Mouse (Mus musculus): ENCODE measurements at regions not wholly inside any gene's neighbourhood (a gene's known extent, or its start where the extent isn't known, plus 50 kb on each side); places are given as distances from the start of the nearest gene placed in this dataset.

DNA sequence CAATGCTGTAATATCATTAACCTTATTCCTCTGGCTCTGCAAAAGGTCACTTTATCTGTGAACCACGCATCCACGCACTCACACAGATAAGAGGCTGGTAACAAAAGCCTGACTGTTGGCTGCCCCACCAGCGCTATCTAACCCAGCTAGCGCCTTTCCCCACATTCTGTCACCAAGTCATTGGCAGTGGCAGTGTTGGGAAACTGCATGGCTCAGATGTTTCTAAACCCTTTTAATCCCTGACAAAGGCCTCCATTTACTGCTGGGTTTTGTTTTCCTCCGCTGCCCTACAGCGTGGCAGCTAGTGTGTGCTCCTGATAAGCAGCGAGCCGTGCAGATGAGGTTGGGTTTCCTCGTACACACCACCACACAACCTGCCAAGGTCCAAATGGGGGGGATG is 55.7 kb downstream of the Id4 start:
- DNase-seq (ENCODE audit: low spot score): peak; percentile 53
- Histone ChIP-seq H3K4me1 (peaks cover 19% of the 10 kb centered on the region), H3K4me3 (peak overlapping the region; percentile 26; the same call in 1 of the 2 replicates), H3K27me3 (ENCODE audit: low read depth, poor library complexity, severe bottlenecking) (peaks cover 78% of the 10 kb centered on the region), H3K27ac (replicated peaks) (peak overlapping the region; percentile 70), H3K9me3 (replicated peaks) (no peaks in the 10 kb centered on the region), H3K36me3 (no peaks in the 10 kb centered on the region)
- WGBS: 7% methylated on average over 9 of the region's 9 CpGs

DNA sequence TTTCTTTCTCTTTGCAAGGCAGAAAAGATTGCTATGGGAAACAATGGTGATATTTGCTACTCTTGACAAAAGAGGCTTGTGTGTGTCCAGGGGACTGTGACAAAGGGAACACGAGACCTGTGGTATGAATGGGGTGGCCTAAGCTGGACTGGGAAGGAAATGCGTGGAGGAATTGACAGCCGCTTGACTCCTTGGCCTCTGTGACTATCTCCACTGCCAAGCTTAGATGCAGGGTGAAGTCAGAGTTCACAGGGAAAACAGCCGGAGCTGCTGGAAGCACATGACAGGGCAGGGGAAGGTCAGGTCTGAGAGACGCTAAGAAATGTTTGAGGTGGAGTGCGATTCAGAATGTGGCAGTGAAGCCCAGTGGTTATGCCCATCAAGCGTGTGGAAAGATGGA is 56.4 kb downstream of the Id4 start:
- Histone ChIP-seq H3K27ac (replicated peaks) (0 out of 2 replicates have a peak overlapping the region, but pooled peaks have one; percentile 29), H3K9me3 (replicated peaks) (no peaks in the 10 kb centered on the region), H3K4me3 (no peak overlapping the region), H3K27me3 (ENCODE audit: low read depth, poor library complexity, severe bottlenecking) (peaks cover 84% of the 10 kb centered on the region), H3K36me3 (no peaks in the 10 kb centered on the region), H3K4me1 (peaks cover 19% of the 10 kb centered on the region)
- peak; percentile 56 for DNase-seq (ENCODE audit: low spot score)
- WGBS: 16% methylated on average over 7 of the region's 7 CpGs

DNA sequence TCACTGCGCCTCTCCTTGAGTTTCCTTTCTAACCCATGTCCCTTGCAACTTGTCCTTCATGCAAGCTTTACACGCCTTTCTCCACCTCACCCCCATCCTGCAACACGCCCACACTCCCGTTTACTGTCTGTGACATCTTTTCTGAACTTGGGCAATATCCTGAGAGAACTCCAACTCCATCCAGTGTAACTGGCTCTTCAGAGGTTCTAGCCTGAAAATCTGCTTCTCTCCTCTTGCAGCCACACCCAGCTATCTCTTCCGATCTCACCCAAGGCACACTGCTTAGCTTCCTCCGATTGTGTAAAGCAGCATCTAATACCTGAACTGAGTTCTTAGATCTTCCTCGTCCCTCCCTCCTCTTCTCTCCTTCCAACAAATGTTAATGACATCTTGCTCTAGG is 58.0 kb downstream of the Id4 start:
- WGBS: 91% methylated on average over 7 of the region's 7 CpGs
- Histone ChIP-seq H3K27ac (replicated peaks) (no peak overlapping the region), H3K36me3 (no peaks in the 10 kb centered on the region), H3K4me1 (peaks cover 25% of the 10 kb centered on the region), H3K9me3 (replicated peaks) (no peaks in the 10 kb centered on the region), H3K27me3 (ENCODE audit: low read depth, poor library complexity, severe bottlenecking) (peaks cover 74% of the 10 kb centered on the region), H3K4me3 (no peak overlapping the region)
- no peak for DNase-seq (ENCODE audit: low spot score)

DNA sequence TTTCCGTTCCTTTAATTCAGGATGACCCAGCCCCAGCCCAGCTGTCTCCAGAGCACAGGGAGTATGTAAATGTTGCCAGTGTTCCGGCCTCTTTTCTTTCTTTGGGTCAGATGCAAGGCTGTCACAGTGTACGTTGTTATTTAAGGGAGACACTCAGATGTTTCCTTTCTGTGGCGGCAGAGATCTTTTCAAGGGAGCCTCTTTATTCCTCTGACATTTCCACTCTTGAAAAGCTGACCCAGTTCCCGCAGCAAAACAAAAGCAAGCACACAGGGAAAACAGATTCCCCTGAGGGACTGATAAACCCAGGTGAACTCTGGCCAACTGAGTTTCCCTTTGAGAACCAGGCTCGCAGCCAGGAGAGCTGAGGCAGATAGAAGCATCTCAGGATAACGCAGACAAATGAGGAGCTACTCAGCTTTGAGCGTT is 63.3 kb downstream of the Id4 start:
- peaks cover 15% of the 10 kb centered on the region for H3K4me1 ChIP-seq
- peak; percentile 28 for DNase-seq (ENCODE audit: low spot score)
- H3K36me3 ChIP-seq: no peaks in the 10 kb centered on the region
- 16% methylated on average over 8 of the region's 8 CpGs for WGBS
- H3K4me3 ChIP-seq: peak overlapping the region; percentile 16
- H3K27ac ChIP-seq (replicated peaks): peak overlapping the region; percentile 52; the same call in 1 of the 2 replicates
- H3K9me3 ChIP-seq (replicated peaks): no peaks in the 10 kb centered on the region
- peaks cover 37% of the 10 kb centered on the region for H3K27me3 ChIP-seq (ENCODE audit: low read depth, poor library complexity, severe bottlenecking)

DNA sequence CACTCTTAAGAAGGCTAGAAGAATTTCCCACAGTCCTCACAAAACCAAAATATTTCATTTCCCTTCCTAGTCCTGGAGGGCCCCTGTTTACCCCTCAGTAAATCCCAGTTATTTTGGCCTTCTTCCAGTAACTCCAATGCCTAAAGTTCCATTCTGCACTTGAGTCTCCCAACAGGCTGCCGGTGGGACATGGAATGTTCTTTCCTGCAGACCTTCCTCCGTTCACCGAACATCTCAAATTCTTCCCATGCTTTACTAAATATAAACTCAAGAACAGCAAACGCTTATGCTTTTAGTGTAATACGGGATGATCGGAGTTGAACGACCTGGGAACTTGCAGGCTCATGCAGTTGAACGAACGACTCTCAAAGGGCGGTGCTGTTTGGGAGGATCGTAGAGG is 69.6 kb downstream of the Id4 start:
- H3K27me3 ChIP-seq (ENCODE audit: low read depth, poor library complexity, severe bottlenecking): peaks cover 3% of the 10 kb centered on the region; the same call in 1 of the 2 replicates
- no peak overlapping the region for H3K4me3 ChIP-seq
- H3K4me1 ChIP-seq: no peaks in the 10 kb centered on the region
- H3K9me3 ChIP-seq (replicated peaks): no peaks in the 10 kb centered on the region
- no peak overlapping the region for H3K27ac ChIP-seq (replicated peaks)
- H3K36me3 ChIP-seq: no peaks in the 10 kb centered on the region
- WGBS: 96% methylated on average over 11 of the region's 11 CpGs
- no peak for DNase-seq (ENCODE audit: low spot score)

DNA sequence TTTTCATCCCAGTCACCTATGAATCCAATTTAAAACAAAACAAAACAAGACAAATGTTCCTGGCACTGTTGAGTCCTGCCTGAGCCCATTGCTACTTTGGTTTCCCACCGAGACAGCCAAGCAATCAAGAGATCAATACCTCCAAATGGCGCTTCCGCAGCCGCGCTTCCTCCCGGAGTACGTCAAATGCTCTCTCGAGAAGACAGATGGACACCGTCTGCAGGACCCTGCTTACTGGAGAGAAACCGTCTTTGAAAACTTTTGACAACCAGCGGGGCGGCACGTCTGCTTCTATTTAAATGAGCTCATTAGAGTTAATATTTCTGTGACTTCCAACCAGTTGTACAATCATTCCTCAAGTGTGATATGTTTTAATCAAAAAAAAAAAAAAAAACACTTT is 75.1 kb downstream of the Id4 start:
- DNase-seq (ENCODE audit: low spot score): no peak
- no peak overlapping the region for H3K4me3 ChIP-seq
- no peaks in the 10 kb centered on the region for H3K27me3 ChIP-seq (ENCODE audit: low read depth, poor library complexity, severe bottlenecking)
- H3K36me3 ChIP-seq: no peaks in the 10 kb centered on the region
- WGBS: 78% methylated on average over 13 of the region's 13 CpGs
- H3K4me1 ChIP-seq: no peaks in the 10 kb centered on the region
- no peaks in the 10 kb centered on the region for H3K9me3 ChIP-seq (replicated peaks)
- no peak overlapping the region for H3K27ac ChIP-seq (replicated peaks)

DNA sequence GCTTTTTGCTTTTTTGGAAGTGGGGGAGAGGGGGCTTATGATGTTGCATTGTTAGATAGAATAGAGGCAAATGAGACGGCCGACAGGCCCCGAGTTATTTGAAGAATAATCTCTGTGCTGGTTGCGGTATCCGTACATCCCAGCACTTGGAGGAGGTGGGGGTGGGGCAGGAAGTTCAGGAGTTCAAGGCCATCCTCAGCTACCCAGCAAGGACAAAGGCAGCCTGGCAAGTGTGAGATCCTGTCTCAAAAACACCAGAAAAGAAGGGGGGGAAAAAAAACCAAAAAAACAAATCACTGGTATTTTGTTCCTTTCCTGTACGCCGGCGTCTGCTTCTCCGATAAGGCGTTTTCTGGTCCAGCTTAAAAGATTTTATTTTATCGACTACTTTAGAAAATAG is 75.6 kb downstream of the Id4 start:
- Histone ChIP-seq H3K27me3 (ENCODE audit: low read depth, poor library complexity, severe bottlenecking) (no peaks in the 10 kb centered on the region), H3K27ac (replicated peaks) (no peak overlapping the region), H3K9me3 (replicated peaks) (no peaks in the 10 kb centered on the region), H3K36me3 (no peaks in the 10 kb centered on the region), H3K4me3 (no peak overlapping the region), H3K4me1 (no peaks in the 10 kb centered on the region)
- no peak for DNase-seq (ENCODE audit: low spot score)
- WGBS: 85% methylated on average over 11 of the region's 11 CpGs

DNA sequence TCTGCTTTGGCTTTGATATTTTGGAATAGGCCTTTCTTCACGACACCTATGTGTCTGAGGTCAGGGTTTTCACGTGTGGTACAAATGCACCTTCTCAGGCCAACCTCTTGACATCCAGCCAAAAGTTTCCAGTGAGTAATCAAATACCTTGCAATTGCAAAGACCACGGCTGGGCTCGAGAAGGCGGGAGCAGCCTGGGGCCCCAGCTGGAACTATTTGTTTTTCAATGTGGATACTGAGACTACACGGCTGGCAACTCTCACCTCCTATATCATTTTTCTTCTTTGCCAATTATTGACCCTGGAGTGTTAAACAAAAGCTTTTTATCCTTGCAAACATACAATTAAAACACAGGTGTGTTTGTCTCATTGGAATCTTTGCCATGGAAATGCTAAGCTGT is 77.5 kb downstream of the Id4 start:
- Histone ChIP-seq H3K9me3 (replicated peaks) (no peaks in the 10 kb centered on the region), H3K4me1 (no peaks in the 10 kb centered on the region), H3K4me3 (no peak overlapping the region), H3K27me3 (ENCODE audit: low read depth, poor library complexity, severe bottlenecking) (no peaks in the 10 kb centered on the region), H3K36me3 (no peaks in the 10 kb centered on the region), H3K27ac (replicated peaks) (no peak overlapping the region)
- WGBS: 78% methylated on average over 6 of the region's 6 CpGs
- DNase-seq (ENCODE audit: low spot score): no peak

DNA sequence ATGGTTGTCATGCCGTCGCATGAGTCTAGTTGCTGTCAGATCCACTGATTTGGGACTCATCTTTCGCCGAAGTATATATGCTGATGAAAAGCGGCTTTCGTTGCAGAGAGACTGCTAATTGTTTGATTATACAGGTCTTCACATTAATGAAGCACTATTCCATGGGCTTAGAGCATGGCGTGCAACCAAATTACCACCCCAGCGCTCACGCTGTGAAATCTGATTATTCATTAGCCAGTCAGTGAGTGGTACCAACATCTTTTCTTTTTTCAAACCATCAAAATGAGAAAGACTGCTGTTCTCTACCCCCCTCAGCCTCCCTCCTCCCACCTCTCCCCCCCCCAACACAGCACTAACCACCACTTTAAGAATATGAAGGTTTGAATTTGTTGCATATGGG is 89.1 kb downstream of the Id4 start:
- Histone ChIP-seq H3K4me3 (no peak overlapping the region), H3K9me3 (replicated peaks) (no peaks in the 10 kb centered on the region), H3K27me3 (ENCODE audit: low read depth, poor library complexity, severe bottlenecking) (peaks cover 25% of the 10 kb centered on the region), H3K4me1 (peaks cover 17% of the 10 kb centered on the region), H3K36me3 (no peaks in the 10 kb centered on the region), H3K27ac (replicated peaks) (no peak overlapping the region)
- DNase-seq (ENCODE audit: low spot score): no peak
- WGBS: 88% methylated on average over 9 of the region's 9 CpGs

DNA sequence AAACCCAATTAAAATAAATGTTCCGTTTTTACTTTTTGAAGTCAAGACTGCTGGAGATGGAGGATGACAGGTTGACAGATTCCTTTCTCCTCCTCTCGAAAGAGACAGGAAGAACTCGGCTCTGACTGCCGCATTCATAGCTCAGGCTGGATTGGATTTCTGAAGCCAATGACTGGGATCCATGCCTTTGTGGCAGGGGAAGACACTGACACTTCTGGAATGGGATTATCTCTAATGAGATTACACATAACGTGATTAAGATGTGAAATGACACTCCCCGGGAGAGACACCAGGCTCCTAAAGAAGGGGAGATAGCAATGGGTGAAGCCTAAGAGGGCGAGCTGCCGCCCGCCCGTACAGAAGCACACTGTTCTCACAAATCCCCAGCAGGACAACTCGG is 89.9 kb downstream of the Id4 start:
- peak; percentile 15 for DNase-seq (ENCODE audit: low spot score)
- Histone ChIP-seq H3K36me3 (no peaks in the 10 kb centered on the region), H3K9me3 (replicated peaks) (no peaks in the 10 kb centered on the region), H3K27ac (replicated peaks) (no peak overlapping the region), H3K4me1 (peaks cover 17% of the 10 kb centered on the region), H3K4me3 (no peak overlapping the region), H3K27me3 (ENCODE audit: low read depth, poor library complexity, severe bottlenecking) (peaks cover 25% of the 10 kb centered on the region)
- 36% methylated on average over 11 of the region's 11 CpGs for WGBS

DNA sequence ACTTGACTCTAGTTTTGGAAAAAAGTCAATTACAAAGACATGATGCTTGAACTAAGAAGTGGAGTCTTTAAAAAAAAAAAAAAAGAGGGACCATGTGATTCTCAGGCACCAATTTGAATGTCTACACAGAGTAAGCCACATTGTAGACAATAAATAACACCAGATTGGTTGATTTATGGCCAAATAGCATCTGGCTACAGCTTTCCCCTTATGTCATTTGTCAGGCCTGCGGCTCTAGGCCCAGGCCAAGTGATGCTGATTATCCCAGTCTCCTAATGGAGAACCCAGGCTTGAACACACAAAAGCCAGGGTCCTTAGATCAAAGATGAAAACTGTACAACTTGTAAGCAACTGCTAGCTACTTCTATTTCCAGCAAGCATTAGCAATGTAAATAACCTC is 96.1 kb downstream of the Id4 start:
- no peaks in the 10 kb centered on the region for H3K9me3 ChIP-seq (replicated peaks)
- WGBS: 98% methylated on average over 1 of the region's 1 CpGs
- no peak overlapping the region for H3K27ac ChIP-seq (replicated peaks)
- no peak for DNase-seq (ENCODE audit: low spot score)
- peaks cover 12% of the 10 kb centered on the region; the same call in 1 of the 2 replicates for H3K27me3 ChIP-seq (ENCODE audit: low read depth, poor library complexity, severe bottlenecking)
- H3K4me1 ChIP-seq: 0 out of 2 replicates have a peak, but pooled peaks cover 3% of the 10 kb centered on the region
- no peak overlapping the region for H3K4me3 ChIP-seq
- no peaks in the 10 kb centered on the region for H3K36me3 ChIP-seq

DNA sequence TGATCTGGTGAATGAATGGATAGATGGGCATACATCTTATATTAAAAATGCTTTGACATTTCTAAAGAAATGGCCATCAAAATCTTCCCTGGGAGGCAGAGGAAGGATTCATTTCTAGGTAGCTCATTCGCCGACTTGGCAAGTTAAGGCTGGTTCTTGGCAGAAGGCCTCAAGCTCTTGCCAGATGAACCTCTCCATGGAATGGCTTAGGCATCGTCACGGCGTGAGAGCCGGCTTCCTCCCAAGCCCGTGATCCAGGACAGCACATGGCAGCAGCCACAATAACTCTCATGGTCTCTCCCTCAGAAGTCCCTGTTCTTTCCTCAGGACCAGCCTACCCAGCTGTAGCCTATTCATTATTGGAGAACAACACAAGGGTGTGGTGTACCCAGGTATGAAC is 96.6 kb downstream of the Id4 start:
- no peak for DNase-seq (ENCODE audit: low spot score)
- peaks cover 12% of the 10 kb centered on the region; the same call in 1 of the 2 replicates for H3K27me3 ChIP-seq (ENCODE audit: low read depth, poor library complexity, severe bottlenecking)
- 0 out of 2 replicates have a peak, but pooled peaks cover 4% of the 10 kb centered on the region for H3K4me1 ChIP-seq
- H3K4me3 ChIP-seq: no peak overlapping the region
- no peaks in the 10 kb centered on the region for H3K9me3 ChIP-seq (replicated peaks)
- no peaks in the 10 kb centered on the region for H3K36me3 ChIP-seq
- no peak overlapping the region for H3K27ac ChIP-seq (replicated peaks)
- 95% methylated on average over 7 of the region's 7 CpGs for WGBS

DNA sequence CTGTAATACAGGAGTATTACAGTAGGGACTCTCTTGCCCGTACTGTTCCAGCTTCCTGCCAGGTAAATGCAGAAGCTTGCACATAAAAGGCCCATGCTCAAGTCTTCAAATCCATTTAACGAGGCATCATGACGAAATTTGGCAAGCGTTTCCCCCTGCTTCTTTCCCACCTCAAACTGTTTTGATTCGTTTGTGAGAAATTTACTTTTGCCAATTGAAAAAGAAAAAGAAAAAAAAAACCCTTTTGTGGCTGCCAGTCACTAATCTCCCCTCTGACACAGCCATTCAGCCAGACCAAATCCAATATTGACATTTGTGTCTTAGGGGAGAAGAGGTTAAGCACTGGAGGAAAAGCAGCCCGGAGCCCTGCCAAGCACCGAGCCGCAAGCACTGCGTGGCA is 110.0 kb downstream of the Id4 start:
- no peak for DNase-seq (ENCODE audit: low spot score)
- WGBS: 28% methylated on average over 9 of the region's 9 CpGs

DNA sequence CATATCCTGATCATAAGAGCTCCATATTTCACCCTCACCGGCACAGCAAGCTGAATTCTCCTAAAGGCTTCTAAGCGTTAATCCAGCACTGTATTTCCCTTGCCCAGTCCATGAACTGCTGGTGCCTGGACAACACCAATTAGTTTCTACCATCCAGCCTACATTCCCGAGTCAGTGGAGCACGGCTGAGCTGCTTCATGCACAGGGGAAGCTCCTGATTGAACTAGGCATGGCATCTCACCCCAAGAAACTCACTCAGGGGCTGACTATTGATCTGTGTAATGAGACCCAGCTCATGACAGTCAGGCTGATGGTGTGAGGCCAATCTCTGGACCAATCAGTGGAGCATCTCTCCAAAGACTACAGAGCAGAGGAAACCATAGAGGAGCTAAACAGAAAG is 115.4 kb downstream of the Id4 start:
- 63% methylated on average over 4 of the region's 4 CpGs for WGBS
- H3K27me3 ChIP-seq (ENCODE audit: low read depth, poor library complexity, severe bottlenecking): peaks cover 6% of the 10 kb centered on the region

More for the DNA sequence above, 110.0 kb downstream of the Id4 start:
- Histone ChIP-seq H3K36me3 (no peaks in the 10 kb centered on the region), H3K27ac (replicated peaks) (no peak overlapping the region), H3K9me3 (replicated peaks) (no peaks in the 10 kb centered on the region), H3K27me3 (ENCODE audit: low read depth, poor library complexity, severe bottlenecking) (peaks cover 42% of the 10 kb centered on the region), H3K4me1 (peaks cover 16% of the 10 kb centered on the region), H3K4me3 (no peak overlapping the region)

More for the DNA sequence above, 115.4 kb downstream of the Id4 start:
- Histone ChIP-seq H3K27ac (replicated peaks) (no peak overlapping the region), H3K4me1 (peaks cover 7% of the 10 kb centered on the region), H3K9me3 (replicated peaks) (no peaks in the 10 kb centered on the region), H3K36me3 (no peaks in the 10 kb centered on the region), H3K4me3 (no peak overlapping the region)
- DNase-seq (ENCODE audit: low spot score): no peak

Data from midbrain, embryonic 10.5 days (tissue).